Mouse (Mus musculus) lung, embryonic 15.5 days (tissue): ENCODE results near the gene Thra. TPM values are rescaled to one million over a fixed set of nuclear protein-coding genes. Genes with fewer than 3 reads are reported as not detected.
A peak's percentile ranks its signal among the peaks of the same experiment; 100 is the strongest.

Source experiments
- ATAC-seq: fragments of 200-750 bp; cut with Nextera tagmentation; 2 replicates; pipeline ENCODE4 v1.8.0; 2017; ENCODE audit warnings: moderate number of reproducible peaks, borderline replicate concordance; ENCODE audit not compliant: low FRiP score, low TSS enrichment; ENCODE audit errors: extremely low read depth
- H3K27ac ChIP-seq: fragments of 300-500 bp; sonication (generic); 2 replicates; pipeline ENCODE4 v1.5.1; 2015; ENCODE audit warnings: moderate library complexity, mild to moderate bottlenecking, inconsistent platforms
- H3K27me3 ChIP-seq: fragments of 300-500 bp; sonication (generic); 2 replicates; pipeline ENCODE4 v1.6.1; 2015; ENCODE audit warnings: inconsistent platforms
- H3K36me3 ChIP-seq: fragments of 300-500 bp; sonication (generic); 2 replicates; pipeline ENCODE4 v1.6.1; 2015; ENCODE audit warnings: inconsistent platforms
- H3K4me1 ChIP-seq: fragments of 300-500 bp; sonication (generic); 2 replicates; pipeline ENCODE4 v1.6.1; 2015; ENCODE audit warnings: inconsistent platforms
- H3K4me2 ChIP-seq: fragments of 300-500 bp; sonication (generic); 2 replicates; pipeline ENCODE4 v1.6.1; 2015; ENCODE audit warnings: inconsistent platforms, mild to moderate bottlenecking, moderate library complexity
- H3K4me3 ChIP-seq: fragments of 300-500 bp; sonication (generic); 2 replicates; pipeline ENCODE4 v1.5.1; 2015; ENCODE audit warnings: mild to moderate bottlenecking, inconsistent platforms
- H3K9ac ChIP-seq: fragments of 300-500 bp; sonication (generic); 2 replicates; pipeline ENCODE4 v1.6.1; 2015; ENCODE audit warnings: inconsistent platforms
- H3K9me3 ChIP-seq: fragments of 300-500 bp; sonication (generic); 2 replicates; pipeline ENCODE4 v1.6.1; 2016; ENCODE audit warnings: inconsistent platforms
- WGBS: fragments of 180-500 bp; shearing (Covaris S2); methylation state at CpG from one replicate; pipeline ENCODE4 v1.1.7; 2015; 5-methylcytosine and 5-hydroxymethylcytosine counted together
- polyA plus RNA-seq: library from polyadenylated mRNA; unstranded; fragments of >200 nt; fragmentation: Nextera tagmentation; extraction: Ambion mirVana; gene quantifications from 2 replicates; pipeline ENCODE4 v1.2.1, GENCODE M21; 2015

Gene Thra
- polyA plus RNA-seq, 1 experiment from 2014 or later, result 35.6 TPM

- Histone ChIP-seq H3K9me3 (0 out of 2 replicates have a peak, but pooled peaks cover 4% of the 10 kb centered on the region), H3K4me2 (no peak overlapping the region), H3K4me3 (no peak overlapping the region), H3K36me3 (no peaks in the 10 kb centered on the region), H3K27ac (no peak overlapping the region), H3K9ac (no peak overlapping the region), H3K27me3 (no peaks in the 10 kb centered on the region), H3K4me1 (peaks cover 31% of the 10 kb centered on the region)
- ATAC-seq, result no peak
- WGBS, result 67% methylated on average over 9 of the region's 9 CpGs
Measured at GRCm38 (mm10) chr11:98738925-98739324, 1.5 kb upstream of the Thra start.

GRCm38 (mm10) chr11:98740026-98740392 is 429 bp upstream of the Thra start:
- H3K27ac ChIP-seq, result peak overlapping the region; percentile 97

GRCm38 (mm10) chr11:98741051-98741620 is 698 bp downstream of the Thra start:
- no peak for ATAC-seq
- WGBS, result 1% methylated on average over 17 of the region's 17 CpGs
- Histone ChIP-seq H3K27ac (peak overlapping the region; percentile 97), H3K4me2 (peak overlapping the region; percentile 92), H3K4me3 (peak overlapping the region; percentile 93), H3K4me1 (peaks cover 53% of the 10 kb centered on the region), H3K9me3 (no peaks in the 10 kb centered on the region), H3K9ac (peak overlapping the region; percentile 94), H3K36me3 (no peaks in the 10 kb centered on the region), H3K27me3 (no peaks in the 10 kb centered on the region)

More at GRCm38 (mm10) chr11:98740026-98740392, 429 bp upstream of the Thra start:
- H3K27me3 ChIP-seq, result no peaks in the 10 kb centered on the region
- peaks cover 42% of the 10 kb centered on the region for H3K4me1 ChIP-seq
- no peaks in the 10 kb centered on the region for H3K9me3 ChIP-seq
- ATAC-seq, result peak; percentile 32; the same call in 1 of the 2 replicates
- peak overlapping the region; percentile 94 for H3K9ac ChIP-seq
- peak overlapping the region; percentile 92 for H3K4me2 ChIP-seq
- no peaks in the 10 kb centered on the region for H3K36me3 ChIP-seq
- H3K4me3 ChIP-seq, result peak overlapping the region; percentile 93
- WGBS, result 8% methylated on average over 8 of the region's 8 CpGs

- peak overlapping the region; percentile 92 for H3K4me2 ChIP-seq
- H3K4me1 ChIP-seq, result peaks cover 60% of the 10 kb centered on the region
- H3K4me3 ChIP-seq, result peak overlapping the region; percentile 93
- no peaks in the 10 kb centered on the region for H3K27me3 ChIP-seq
- ATAC-seq, result peak; percentile 73
- WGBS, result under 1% methylated on average over 68 of the region's 86 CpGs
- peak overlapping the region; percentile 94 for H3K9ac ChIP-seq
- no peaks in the 10 kb centered on the region for H3K9me3 ChIP-seq
- no peaks in the 10 kb centered on the region for H3K36me3 ChIP-seq
- H3K27ac ChIP-seq, result peak overlapping the region; percentile 97
Measured at GRCm38 (mm10) chr11:98741622-98742396, 1.4 kb downstream of the Thra start.

GRCm38 (mm10) chr11:98742397-98743291 is 2.2 kb downstream of the Thra start:
- Histone ChIP-seq H3K27ac (peak overlapping the region; percentile 97), H3K9ac (peak overlapping the region; percentile 94), H3K36me3 (no peaks in the 10 kb centered on the region), H3K4me1 (peaks cover 67% of the 10 kb centered on the region), H3K27me3 (no peaks in the 10 kb centered on the region), H3K9me3 (no peaks in the 10 kb centered on the region), H3K4me2 (peak overlapping the region; percentile 92), H3K4me3 (peak overlapping the region; percentile 93)
- WGBS, result 2% methylated on average over 21 of the region's 21 CpGs
- peak; percentile 13; the same call in 1 of the 2 replicates for ATAC-seq

- ATAC-seq, result peak; percentile 16; the same call in 1 of the 2 replicates
- H3K27ac ChIP-seq, result peak overlapping the region; percentile 97
- H3K4me3 ChIP-seq, result peak overlapping the region; percentile 93
- no peaks in the 10 kb centered on the region for H3K36me3 ChIP-seq
- 4% methylated on average over 9 of the region's 9 CpGs for WGBS
- H3K4me2 ChIP-seq, result peak overlapping the region; percentile 92
- peak overlapping the region; percentile 94 for H3K9ac ChIP-seq
- no peaks in the 10 kb centered on the region for H3K27me3 ChIP-seq
- no peaks in the 10 kb centered on the region for H3K9me3 ChIP-seq
- peaks cover 78% of the 10 kb centered on the region for H3K4me1 ChIP-seq
Measured at GRCm38 (mm10) chr11:98743655-98744345, 3.4 kb downstream of the Thra start.

- no peaks in the 10 kb centered on the region for H3K27me3 ChIP-seq
- H3K36me3 ChIP-seq, result no peaks in the 10 kb centered on the region
- H3K9ac ChIP-seq, result peak overlapping the region; percentile 7; the same call in 1 of the 2 replicates
- peak overlapping the region; percentile 93 for H3K4me3 ChIP-seq
- H3K4me1 ChIP-seq, result peaks cover 86% of the 10 kb centered on the region
- WGBS, result 20% methylated on average over 7 of the region's 7 CpGs
- no peak for ATAC-seq
- H3K4me2 ChIP-seq, result peak overlapping the region; percentile 92
- peak overlapping the region; percentile 97 for H3K27ac ChIP-seq
- H3K9me3 ChIP-seq, result no peaks in the 10 kb centered on the region
Measured at GRCm38 (mm10) chr11:98744456-98745019, 4.1 kb downstream of the Thra start.

- no peak for ATAC-seq
- Histone ChIP-seq H3K36me3 (no peaks in the 10 kb centered on the region), H3K4me3 (no peak overlapping the region), H3K27me3 (no peaks in the 10 kb centered on the region), H3K9ac (peak overlapping the region; percentile 22; the same call in 1 of the 2 replicates), H3K4me2 (peak overlapping the region; percentile 53), H3K9me3 (no peaks in the 10 kb centered on the region), H3K4me1 (peaks cover 86% of the 10 kb centered on the region), H3K27ac (peak overlapping the region; percentile 79)
- WGBS, result 41% methylated on average over 12 of the region's 12 CpGs
Measured at GRCm38 (mm10) chr11:98745932-98746853, 5.8 kb downstream of the Thra start.

GRCm38 (mm10) chr11:98746855-98747693 is 6.6 kb downstream of the Thra start:
- H3K4me2 ChIP-seq, result peak overlapping the region; percentile 53
- ATAC-seq, result peak; percentile 35; the same call in 1 of the 2 replicates
- no peaks in the 10 kb centered on the region for H3K27me3 ChIP-seq
- 5% methylated on average over 19 of the region's 19 CpGs for whole genome bisulfite sequencing
- peak overlapping the region; percentile 16 for H3K4me3 ChIP-seq
- H3K9ac ChIP-seq, result 0 out of 2 replicates have a peak overlapping the region, but pooled peaks have one; percentile 22
- no peaks in the 10 kb centered on the region for H3K36me3 ChIP-seq
- peaks cover 92% of the 10 kb centered on the region for H3K4me1 ChIP-seq
- no peaks in the 10 kb centered on the region for H3K9me3 ChIP-seq
- H3K27ac ChIP-seq, result peak overlapping the region; percentile 79
